Mouse (Mus musculus) spleen, postnatal 4 days (tissue): ENCODE data around the gene Slc7a15.

Experiments
- DNase-seq, 2 experiments: peaks; one replicate each; pipeline ENCODE4 v3.0.0; 2022; ENCODE audit warnings: low spot score in 2 of 2

The Slc7a15 gene

DNA sequence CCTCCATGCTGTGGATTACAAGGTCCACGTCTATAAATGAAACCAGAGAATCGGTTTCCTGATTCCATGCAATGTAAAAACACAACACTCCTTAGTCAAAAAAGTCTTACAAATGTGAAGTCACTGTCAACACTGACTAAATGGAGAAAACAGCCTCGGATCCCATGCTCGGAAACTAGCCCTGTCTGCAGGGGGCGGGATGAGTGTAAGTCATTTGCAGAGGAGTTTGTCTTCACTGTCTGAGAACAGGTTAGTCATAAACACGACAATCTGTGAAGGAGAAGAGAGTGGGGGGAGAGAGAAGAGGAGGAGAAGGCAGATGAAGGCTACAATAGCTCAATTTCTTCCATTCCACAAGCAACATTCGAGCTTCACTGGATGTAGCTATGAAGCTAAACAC lies 113.6 kb downstream of the Slc7a15 start:
- DNase-seq: no peak

DNA sequence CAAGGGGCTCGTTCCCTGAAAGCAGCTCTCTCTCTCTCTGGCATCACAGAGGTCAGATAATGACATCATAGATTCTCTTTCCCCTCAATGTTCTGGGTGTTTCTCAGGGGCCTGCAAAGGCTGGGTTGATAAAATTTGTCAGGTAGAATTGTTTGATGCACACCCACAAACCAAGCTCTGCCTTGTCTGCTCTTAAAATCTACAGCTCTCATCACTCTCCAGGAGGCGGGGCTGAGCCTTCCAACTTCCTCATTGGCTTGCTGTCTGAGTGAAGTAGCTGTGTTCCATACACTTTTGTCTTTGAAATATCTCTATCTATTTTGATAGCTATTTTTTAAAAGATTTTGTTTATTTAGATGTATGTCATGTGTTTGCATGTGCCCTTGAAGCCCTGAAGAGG lies 116.7 kb downstream of the Slc7a15 start:
- DNase-seq: no peak
